Mouse (Mus musculus): ENCODE results near the gene Cxcl15. TPM values are rescaled to one million over a fixed set of nuclear protein-coding genes. Genes with fewer than 3 reads are reported as not detected.
"Not testable (repeated sequence)": the region's sequence is repeated elsewhere in the genome, so short reads cannot be mapped to it uniquely, and the experiment has no call there.

The Cxcl15 gene
- polyA plus RNA-seq, 1 experiment from 2014 or later: not detected

DNA sequence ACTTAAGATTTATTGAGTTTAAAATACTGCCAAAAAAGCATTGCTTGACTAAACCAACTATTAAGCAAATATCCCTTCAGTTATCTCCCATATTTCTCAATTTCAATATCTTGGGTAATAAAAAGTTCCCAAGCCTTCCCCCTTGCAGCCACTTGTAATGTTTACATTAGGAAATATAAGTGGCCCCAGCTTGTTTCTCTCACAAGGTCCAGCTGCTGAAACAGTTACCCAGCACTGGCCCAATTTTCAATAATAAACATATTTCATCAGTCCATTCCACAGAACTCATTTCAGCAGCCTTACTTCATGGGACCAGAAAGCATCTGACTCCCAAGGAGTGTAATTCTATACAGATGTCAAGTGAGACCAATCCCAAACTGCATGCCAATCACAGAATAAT is 25.4 kb downstream of the Cxcl15 start:
- ATAC-seq (ENCODE audit: low FRiP score) (no peak), DNase-seq (ENCODE audit: low spot score, missing footprints) (no peak)
- H3K9me3 ChIP-seq (ENCODE audit: control insufficient read depth, low read length): no peaks in the 10 kb centered on the region
- H3K36me3 ChIP-seq (ENCODE audit: control insufficient read depth, insufficient read depth, low read length): no peaks in the 10 kb centered on the region
- no peak overlapping the region for H3K9ac ChIP-seq (ENCODE audit: low read length)
- no peaks in the 10 kb centered on the region for H3K27me3 ChIP-seq (ENCODE audit: control insufficient read depth, insufficient read depth, low read length)
- no peak overlapping the region for H3K27ac ChIP-seq (ENCODE audit: low read depth, low read length)
- no peak overlapping the region for H3K4me2 ChIP-seq
- no peak overlapping the region for H3K4me3 ChIP-seq (ENCODE audit: low read depth, low read length)
- H3K4me1 ChIP-seq (ENCODE audit: control insufficient read depth, insufficient read depth, low read length): no peaks in the 10 kb centered on the region

- WGBS: 86% methylated on average over 11 of the region's 11 CpGs
- Histone ChIP-seq H3K4me2 (no peak overlapping the region), H3K4me3 (ENCODE audit: low read depth, low read length) (no peak overlapping the region), H3K27ac (ENCODE audit: low read depth, low read length) (no peak overlapping the region), H3K4me1 (ENCODE audit: control insufficient read depth, insufficient read depth, low read length) (no peaks in the 10 kb centered on the region), H3K27me3 (ENCODE audit: control insufficient read depth, insufficient read depth, low read length) (no peaks in the 10 kb centered on the region), H3K9me3 (ENCODE audit: control insufficient read depth, low read length) (no peaks in the 10 kb centered on the region), H3K9ac (ENCODE audit: low read length) (no peak overlapping the region), H3K36me3 (ENCODE audit: control insufficient read depth, insufficient read depth, low read length) (no peaks in the 10 kb centered on the region)
- ATAC-seq (ENCODE audit: low FRiP score) (no peak), DNase-seq (ENCODE audit: low spot score, missing footprints) (no peak)
Observed at GRCm38 (mm10) chr5:90832145-90832767, 37.9 kb downstream of the Cxcl15 start.

DNA sequence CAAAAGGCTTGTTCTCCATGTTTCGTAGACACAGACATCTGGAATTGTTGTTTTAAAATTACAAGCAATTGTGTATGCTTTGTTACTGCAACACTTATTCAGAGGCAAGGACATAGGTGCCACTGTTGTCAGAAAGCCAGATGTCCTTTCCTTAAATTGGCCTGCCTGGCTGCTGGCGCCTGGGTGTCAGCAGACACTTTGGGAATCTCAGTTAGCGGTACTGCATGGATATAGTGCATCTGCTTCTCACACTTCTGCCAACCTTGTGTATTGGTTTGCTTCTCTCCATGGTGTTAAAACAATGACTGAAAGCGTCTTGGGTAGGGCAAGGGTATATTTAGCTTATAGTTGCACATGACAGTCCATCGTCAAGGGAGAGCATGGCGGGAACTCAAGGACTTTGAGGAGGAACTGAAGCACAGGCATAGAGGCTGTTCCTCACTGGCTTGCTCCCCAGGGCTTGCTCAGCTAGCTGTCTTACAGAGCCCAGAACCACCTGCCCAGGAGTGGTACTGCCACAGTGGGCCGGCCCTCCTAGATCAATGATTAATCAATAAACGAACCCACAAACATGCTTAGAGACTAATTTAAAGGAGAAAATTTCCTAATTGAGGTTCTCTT is 38.5 kb downstream of the Cxcl15 start:
- Histone ChIP-seq H3K27ac (ENCODE audit: low read depth, low read length) (no peak overlapping the region), H3K4me3 (ENCODE audit: low read depth, low read length) (no peak overlapping the region), H3K4me1 (ENCODE audit: control insufficient read depth, insufficient read depth, low read length) (no peaks in the 10 kb centered on the region), H3K36me3 (ENCODE audit: control insufficient read depth, insufficient read depth, low read length) (no peaks in the 10 kb centered on the region), H3K27me3 (ENCODE audit: control insufficient read depth, insufficient read depth, low read length) (no peaks in the 10 kb centered on the region), H3K9me3 (ENCODE audit: control insufficient read depth, low read length) (no peaks in the 10 kb centered on the region), H3K9ac (ENCODE audit: low read length) (no peak overlapping the region), H3K4me2 (no peak overlapping the region)
- WGBS: 92% methylated on average over 8 of the region's 8 CpGs
- no peak for ATAC-seq (ENCODE audit: low FRiP score)
- no peak for DNase-seq (ENCODE audit: low spot score, missing footprints)

DNA sequence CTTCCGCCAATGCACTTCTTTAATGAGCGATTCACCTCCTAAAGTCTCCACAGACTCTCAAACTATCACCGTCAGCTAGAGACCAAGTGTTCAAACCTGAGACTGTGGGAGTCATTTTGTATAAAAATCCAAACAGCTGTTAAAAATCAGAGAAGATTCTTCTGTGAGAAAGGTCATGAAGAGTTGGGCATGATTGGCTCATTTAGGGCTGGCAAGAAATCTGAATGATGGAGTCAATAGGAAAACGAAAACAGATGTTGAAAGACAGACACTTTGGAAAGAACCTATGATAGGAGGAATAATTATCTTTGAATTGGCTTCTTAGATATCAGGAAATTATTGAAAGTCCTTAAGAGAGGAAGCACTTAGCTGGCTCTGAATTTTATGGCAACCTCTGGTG is 40.1 kb downstream of the Cxcl15 start:
- H3K4me1 ChIP-seq (ENCODE audit: control insufficient read depth, insufficient read depth, low read length): no peaks in the 10 kb centered on the region
- H3K27me3 ChIP-seq (ENCODE audit: control insufficient read depth, insufficient read depth, low read length): no peaks in the 10 kb centered on the region
- ATAC-seq (ENCODE audit: low FRiP score) (no peak), DNase-seq (ENCODE audit: low spot score, missing footprints) (no peak)
- H3K4me2 ChIP-seq: no peak overlapping the region
- no peaks in the 10 kb centered on the region for H3K36me3 ChIP-seq (ENCODE audit: control insufficient read depth, insufficient read depth, low read length)
- H3K9me3 ChIP-seq (ENCODE audit: control insufficient read depth, low read length): no peaks in the 10 kb centered on the region
- H3K27ac ChIP-seq (ENCODE audit: low read depth, low read length): no peak overlapping the region
- no peak overlapping the region for H3K4me3 ChIP-seq (ENCODE audit: low read depth, low read length)
- 86% methylated on average over 4 of the region's 4 CpGs for WGBS
- no peak overlapping the region for H3K9ac ChIP-seq (ENCODE audit: low read length)

DNA sequence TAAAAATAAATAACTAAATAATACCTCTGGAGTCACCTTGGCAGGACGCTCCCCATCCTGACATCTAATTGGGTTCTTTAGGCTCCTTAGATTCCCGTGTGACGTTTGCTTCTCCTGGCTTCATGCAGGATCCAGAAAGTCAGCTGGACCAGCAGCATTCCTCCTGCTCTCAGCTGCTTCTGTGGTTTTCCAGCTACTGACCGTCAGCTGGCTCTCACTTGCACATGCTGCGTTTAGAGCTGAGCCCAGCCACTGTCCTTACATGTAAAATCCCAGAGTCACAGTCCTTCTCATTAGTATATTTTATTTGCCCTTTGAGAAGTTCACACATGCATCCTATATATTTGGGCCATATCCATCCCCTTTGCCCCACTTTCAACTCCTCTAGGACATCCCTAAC is 44.2 kb downstream of the Cxcl15 start:
- Histone ChIP-seq H3K27me3 (ENCODE audit: control insufficient read depth, insufficient read depth, low read length) (no peaks in the 10 kb centered on the region), H3K4me2 (no peak overlapping the region), H3K4me1 (ENCODE audit: control insufficient read depth, insufficient read depth, low read length) (no peaks in the 10 kb centered on the region), H3K9me3 (ENCODE audit: control insufficient read depth, low read length) (no peaks in the 10 kb centered on the region), H3K9ac (ENCODE audit: low read length) (no peak overlapping the region), H3K27ac (ENCODE audit: low read depth, low read length) (no peak overlapping the region), H3K4me3 (ENCODE audit: low read depth, low read length) (no peak overlapping the region), H3K36me3 (ENCODE audit: control insufficient read depth, insufficient read depth, low read length) (no peaks in the 10 kb centered on the region)
- ATAC-seq (ENCODE audit: low FRiP score) (no peak), DNase-seq (ENCODE audit: low spot score, missing footprints) (no peak)
- 85% methylated on average over 5 of the region's 5 CpGs for WGBS

DNA sequence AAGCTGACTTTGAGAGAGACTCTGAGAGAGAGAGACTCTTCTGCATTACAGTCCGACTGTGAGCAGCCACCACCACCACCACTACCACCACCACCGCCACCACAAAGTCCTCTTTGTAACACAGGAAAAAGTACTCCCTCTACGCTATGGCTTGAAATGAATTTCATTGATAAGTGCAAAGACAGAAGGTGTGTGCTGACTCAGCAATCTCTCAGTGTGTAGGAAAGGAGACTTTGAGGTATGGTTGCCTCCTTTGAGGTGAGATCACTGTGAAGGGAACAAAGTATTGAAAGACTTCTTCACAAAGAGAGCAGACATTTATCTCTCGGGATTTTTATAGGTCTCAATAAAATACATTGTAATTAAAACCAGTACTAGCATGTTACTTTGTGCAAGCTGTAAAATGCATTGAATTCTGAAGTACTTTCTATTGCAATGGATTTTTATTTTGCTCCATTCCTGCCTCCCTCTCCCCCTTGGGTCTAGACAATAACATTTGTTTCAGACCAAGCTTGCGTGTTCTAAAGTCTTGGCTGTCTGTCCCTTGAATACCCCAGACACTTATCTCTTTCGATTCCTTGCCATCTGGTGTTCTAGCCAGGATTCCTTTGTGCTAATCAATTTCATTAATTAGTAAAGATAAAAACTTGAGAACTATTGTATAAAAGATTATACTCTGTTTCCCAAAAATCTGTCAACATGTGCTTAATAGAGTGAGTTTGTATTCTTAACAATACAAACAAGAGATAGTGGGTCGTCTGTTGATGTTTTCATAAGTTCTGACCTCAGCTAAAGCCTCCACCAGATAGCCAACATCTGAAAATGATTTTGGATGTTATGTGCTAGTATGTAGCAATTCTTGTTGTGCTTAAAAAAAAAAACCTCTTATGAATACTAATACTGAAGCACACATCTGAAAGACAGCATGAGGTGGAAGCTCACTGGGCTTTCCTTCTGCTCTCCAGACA is 46.9 kb downstream of the Cxcl15 start:
- no peak for ATAC-seq (ENCODE audit: low FRiP score)
- H3K36me3 ChIP-seq (ENCODE audit: control insufficient read depth, insufficient read depth, low read length): no peaks in the 10 kb centered on the region
- H3K9me3 ChIP-seq (ENCODE audit: control insufficient read depth, low read length): no peaks in the 10 kb centered on the region
- no peak overlapping the region for H3K9ac ChIP-seq (ENCODE audit: low read length)
- H3K4me2 ChIP-seq: no peak overlapping the region
- H3K4me3 ChIP-seq (ENCODE audit: low read depth, low read length): no peak overlapping the region
- DNase-seq (ENCODE audit: low spot score, missing footprints): no peak
- 88% methylated on average over 7 of the region's 7 CpGs for WGBS
- H3K27me3 ChIP-seq (ENCODE audit: control insufficient read depth, insufficient read depth, low read length): no peaks in the 10 kb centered on the region
- H3K4me1 ChIP-seq (ENCODE audit: control insufficient read depth, insufficient read depth, low read length): no peaks in the 10 kb centered on the region
- no peak overlapping the region for H3K27ac ChIP-seq (ENCODE audit: low read depth, low read length)

DNA sequence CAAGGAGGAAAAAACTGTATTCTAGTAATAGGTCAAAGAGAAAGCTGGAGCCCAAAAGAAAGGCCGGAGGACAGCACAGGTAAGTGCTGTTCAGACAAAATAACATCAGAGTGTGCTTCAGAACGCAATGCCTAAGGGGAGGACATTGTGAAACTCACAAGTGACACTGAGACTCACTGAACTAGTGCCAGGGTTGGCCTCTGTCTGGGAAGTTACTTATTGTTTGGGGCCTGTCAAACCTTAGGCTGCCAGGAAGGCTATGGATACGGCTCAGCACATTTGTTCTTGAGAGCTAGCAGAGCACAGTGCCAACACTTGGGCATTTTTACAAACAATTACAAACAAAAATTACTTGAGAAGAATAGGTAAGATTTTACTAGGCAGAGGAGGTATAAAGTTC is 49.6 kb downstream of the Cxcl15 start:
- no peaks in the 10 kb centered on the region for H3K36me3 ChIP-seq (ENCODE audit: control insufficient read depth, insufficient read depth, low read length)
- no peak for DNase-seq (ENCODE audit: low spot score, missing footprints)
- no peak overlapping the region for H3K27ac ChIP-seq (ENCODE audit: low read depth, low read length)
- no peak for ATAC-seq (ENCODE audit: low FRiP score)
- 85% methylated on average over 3 of the region's 3 CpGs for WGBS
- no peaks in the 10 kb centered on the region for H3K9me3 ChIP-seq (ENCODE audit: control insufficient read depth, low read length)
- H3K4me3 ChIP-seq (ENCODE audit: low read depth, low read length): no peak overlapping the region
- no peaks in the 10 kb centered on the region for H3K27me3 ChIP-seq (ENCODE audit: control insufficient read depth, insufficient read depth, low read length)
- H3K4me2 ChIP-seq: no peak overlapping the region
- H3K9ac ChIP-seq (ENCODE audit: low read length): no peak overlapping the region
- no peaks in the 10 kb centered on the region for H3K4me1 ChIP-seq (ENCODE audit: control insufficient read depth, insufficient read depth, low read length)

DNA sequence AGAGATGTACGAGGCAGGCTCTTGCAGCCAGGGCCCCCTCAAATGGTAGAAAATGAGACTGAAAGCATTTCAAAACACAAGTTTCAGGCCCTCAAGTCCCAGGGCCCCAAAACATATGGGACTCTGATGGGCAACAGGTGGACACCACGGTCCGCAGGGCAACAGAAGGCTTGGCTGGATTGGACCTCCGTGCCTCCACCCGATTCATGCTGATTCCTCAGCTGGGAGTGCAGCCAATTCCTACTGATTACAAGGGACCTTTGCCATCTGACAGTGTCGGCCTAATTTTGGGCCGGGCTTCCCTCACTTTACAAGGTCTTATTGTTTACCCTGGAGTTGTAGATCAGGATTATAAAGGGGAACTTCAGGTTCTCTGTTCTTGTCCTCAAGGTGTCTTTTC is 55.8 kb downstream of the Cxcl15 start:
- not testable (repeated sequence) for H3K9me3 ChIP-seq (ENCODE audit: control insufficient read depth, low read length); H3K4me3 ChIP-seq (ENCODE audit: low read depth, low read length); H3K27me3 ChIP-seq (ENCODE audit: control insufficient read depth, insufficient read depth, low read length); DNase-seq (ENCODE audit: low spot score, missing footprints); H3K4me2 ChIP-seq; H3K4me1 ChIP-seq (ENCODE audit: control insufficient read depth, insufficient read depth, low read length); H3K27ac ChIP-seq (ENCODE audit: low read depth, low read length); H3K36me3 ChIP-seq (ENCODE audit: control insufficient read depth, insufficient read depth, low read length); ATAC-seq (ENCODE audit: low FRiP score); H3K9ac ChIP-seq (ENCODE audit: low read length)
- 90% methylated on average over 7 of the region's 7 CpGs for WGBS

DNA sequence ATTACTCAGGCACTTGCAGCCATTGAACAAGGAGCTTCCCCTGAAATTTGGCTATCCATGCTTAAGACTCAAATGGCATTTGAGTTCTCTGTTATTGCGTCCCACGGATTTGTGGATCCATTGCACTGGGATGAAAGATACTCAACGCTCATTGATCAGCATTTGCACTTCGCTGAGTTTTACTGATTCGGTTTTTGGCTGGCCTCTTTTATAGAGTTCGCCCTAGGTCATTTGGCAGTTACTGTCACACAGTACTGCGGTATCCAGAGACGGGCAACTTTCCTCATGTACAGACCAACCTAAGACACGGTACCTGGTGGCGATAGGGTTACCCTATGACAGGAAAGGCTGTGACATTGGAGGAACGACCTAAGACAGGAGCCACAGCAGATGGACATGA is 57.1 kb downstream of the Cxcl15 start:
- H3K36me3 ChIP-seq (ENCODE audit: control insufficient read depth, insufficient read depth, low read length); DNase-seq (ENCODE audit: low spot score, missing footprints); H3K9ac ChIP-seq (ENCODE audit: low read length); H3K4me2 ChIP-seq; H3K27ac ChIP-seq (ENCODE audit: low read depth, low read length); H3K27me3 ChIP-seq (ENCODE audit: control insufficient read depth, insufficient read depth, low read length); H3K4me3 ChIP-seq (ENCODE audit: low read depth, low read length); H3K9me3 ChIP-seq (ENCODE audit: control insufficient read depth, low read length); ATAC-seq (ENCODE audit: low FRiP score); H3K4me1 ChIP-seq (ENCODE audit: control insufficient read depth, insufficient read depth, low read length): not testable (repeated sequence)
- 88% methylated on average over 11 of the region's 11 CpGs for WGBS
